12 mouse cellular contexts compared by ENCODE assay signal in the genomic region with DNA sequence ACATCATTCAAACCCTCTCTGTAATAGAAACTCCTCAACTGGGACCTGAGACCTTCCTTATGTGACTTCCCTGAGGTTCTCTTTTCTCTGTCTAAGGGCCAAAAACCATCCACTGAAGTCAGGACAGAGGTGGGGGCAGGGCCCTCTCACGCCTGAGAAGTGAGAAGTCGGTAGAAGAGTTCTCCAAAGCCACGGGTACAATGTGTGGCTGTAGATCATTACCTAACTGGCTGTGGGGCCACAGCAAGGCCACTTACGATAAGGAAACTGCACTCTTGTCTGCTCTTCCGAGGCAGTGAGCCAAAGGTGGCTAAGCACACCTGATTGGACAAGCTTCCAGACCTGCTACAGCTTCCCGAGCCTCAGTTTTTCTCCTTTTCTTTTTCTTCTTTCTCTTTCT. TPM values are rescaled to one million over a fixed set of nuclear protein-coding genes. Genes with fewer than 3 reads are reported as not detected.
A peak's percentile ranks its signal among the peaks of the same experiment; 100 is the strongest.
DNase-seq lines count a peak whose midpoint lies in the region; ATAC-seq and TF ChIP-seq lines count a peak whose summit lies in the region.
"Had no signal": no experiment of that assay in that cellular context is flagged by ENCODE, and none has a peak within 500 bp of the region (broad histone marks: within the 10 kb centered on the region; RNA-seq: fewer than 3 reads in every experiment).

No protein-coding gene starts in this region.

- H3K9me3 ChIP-seq in kidney, embryonic 14.5 days (ENCODE audit: control insufficient read depth, low read length): no peaks in the 10 kb centered on the region
- H3K9me3 ChIP-seq in kidney, embryonic 15.5 days (replicated peaks): no peaks in the 10 kb centered on the region
- no peaks in the 10 kb centered on the region for H3K9me3 ChIP-seq in lung, embryonic 16.5 days (ENCODE audit: control insufficient read depth, low read length)
- H3K9me3 ChIP-seq in midbrain, postnatal 0 days (ENCODE audit: low read length): no peaks in the 10 kb centered on the region

- DNase-seq in liver: peak; percentile 36
- DNase-seq in adrenal gland, adult 8-10 months: no peak
- no peak for DNase-seq in midbrain, postnatal 0 days (ENCODE audit: low spot score)
- no peak for DNase-seq in kidney, adult 9 months
- DNase-seq: cerebellum, adult 18-20 months; heart, postnatal 10 days had no signal

- H3K36me3 ChIP-seq in kidney, embryonic 14.5 days (ENCODE audit: control insufficient read depth, insufficient read depth, low read length): no peaks in the 10 kb centered on the region
- H3K36me3 ChIP-seq in kidney, embryonic 15.5 days: no peaks in the 10 kb centered on the region
- H3K36me3 ChIP-seq in lung, embryonic 16.5 days (ENCODE audit: control insufficient read depth, insufficient read depth, low read length): no peaks in the 10 kb centered on the region
- no peaks in the 10 kb centered on the region for H3K36me3 ChIP-seq in small intestine, adult 2 months (ENCODE audit: control insufficient read depth, insufficient read depth, low read length)
- H3K36me3 ChIP-seq in midbrain, postnatal 0 days (ENCODE audit: insufficient read depth, low read length): no peaks in the 10 kb centered on the region

- H3K9ac ChIP-seq in kidney, embryonic 14.5 days (ENCODE audit: low read depth, low read length): no peak overlapping the region
- H3K9ac ChIP-seq in kidney, embryonic 15.5 days: no peak overlapping the region
- H3K9ac ChIP-seq in lung, embryonic 16.5 days (ENCODE audit: low read length): no peak overlapping the region
- H3K9ac ChIP-seq in midbrain, postnatal 0 days (replicated peaks; ENCODE audit: low read length, poor library complexity, severe bottlenecking): no peak overlapping the region

- WGBS in kidney, embryonic 14.5 days: 52% methylated on average over 6 of the region's 6 CpGs
- 56% methylated on average over 6 of the region's 6 CpGs for WGBS in kidney, embryonic 15.5 days
- 38% methylated on average over 6 of the region's 6 CpGs for WGBS in lung, embryonic 16.5 days
- WGBS in small intestine, adult 2 months: 17% methylated on average over 6 of the region's 6 CpGs
- WGBS in midbrain, postnatal 0 days: 85% methylated on average over 6 of the region's 6 CpGs

- H3K27ac ChIP-seq in kidney, embryonic 14.5 days (ENCODE audit: low read depth, low read length): no peak overlapping the region
- no peak overlapping the region for H3K27ac ChIP-seq in kidney, embryonic 15.5 days
- H3K27ac ChIP-seq in lung, embryonic 16.5 days (ENCODE audit: low read length): peak overlapping the region; percentile 59
- H3K27ac ChIP-seq in small intestine, adult 2 months (ENCODE audit: insufficient read depth, low read depth, low read length): peak overlapping the region; percentile 18; the same call in 1 of the 2 replicates
- H3K27ac ChIP-seq in midbrain, postnatal 0 days (ENCODE audit: low read depth, low read length): no peak overlapping the region
- H3K27ac ChIP-seq: hindbrain, postnatal 0 days had no signal

- no peak overlapping the region for H3K4me3 ChIP-seq in kidney, embryonic 14.5 days (ENCODE audit: low read length)
- H3K4me3 ChIP-seq in kidney, embryonic 15.5 days (replicated peaks): no peak overlapping the region
- no peak overlapping the region for H3K4me3 ChIP-seq in lung, embryonic 16.5 days (ENCODE audit: low read length)
- no peak overlapping the region for H3K4me3 ChIP-seq in small intestine, adult 2 months (ENCODE audit: low read depth, low read length)
- H3K4me3 ChIP-seq in midbrain, postnatal 0 days (ENCODE audit: low read depth, low read length): no peak overlapping the region
- H3K4me3 ChIP-seq: erythroblast, embryonic 14.5 days had no signal

- no peak for TF ChIP-seq CTCF in small intestine, adult 2 months (IDR thresholded peaks at IDR 0.05; ENCODE audit: extremely low read depth, insufficient read length, insufficient replicate concordance, low read depth, low read length)
- TF ChIP-seq CTCF in midbrain, postnatal 0 days (IDR thresholded peaks at IDR 0.05): no peak

- no peaks in the 10 kb centered on the region for H3K4me1 ChIP-seq in kidney, embryonic 14.5 days (ENCODE audit: control insufficient read depth, insufficient read depth, low read length)
- peaks cover 13% of the 10 kb centered on the region; the same call in 1 of the 2 replicates for H3K4me1 ChIP-seq in kidney, embryonic 15.5 days
- H3K4me1 ChIP-seq in lung, embryonic 16.5 days (replicated peaks; ENCODE audit: control insufficient read depth, insufficient read depth, low read length): peaks cover 25% of the 10 kb centered on the region
- peaks cover 16% of the 10 kb centered on the region for H3K4me1 ChIP-seq in small intestine, adult 2 months (ENCODE audit: control insufficient read depth, insufficient read depth, insufficient read length, low read length)
- no peaks in the 10 kb centered on the region for H3K4me1 ChIP-seq in midbrain, postnatal 0 days (ENCODE audit: insufficient read depth, low read length)

- H3K4me2 ChIP-seq in kidney, embryonic 14.5 days (replicated peaks; ENCODE audit: low read depth, low read length): no peak overlapping the region
- H3K4me2 ChIP-seq in kidney, embryonic 15.5 days: no peak overlapping the region
- no peak overlapping the region for H3K4me2 ChIP-seq in lung, embryonic 16.5 days (ENCODE audit: low read depth, low read length)
- no peak overlapping the region for H3K4me2 ChIP-seq in midbrain, postnatal 0 days (ENCODE audit: low read depth, low read length, poor library complexity, severe bottlenecking)

- peak; percentile 52; the same call in 1 of the 2 replicates for ATAC-seq in kidney, embryonic 14.5 days (ENCODE audit: low FRiP score, low TSS enrichment)
- no peak for ATAC-seq in kidney, embryonic 15.5 days (replicated peaks; ENCODE audit: low FRiP score)
- ATAC-seq in lung, embryonic 16.5 days (ENCODE audit: low read depth): peak; percentile 70
- ATAC-seq in midbrain, postnatal 0 days (ENCODE audit: low FRiP score): no peak
- ATAC-seq: hindbrain, postnatal 0 days had no signal

- 0 out of 2 replicates have a peak, but pooled peaks cover 3% of the 10 kb centered on the region for H3K27me3 ChIP-seq in kidney, embryonic 14.5 days (ENCODE audit: control insufficient read depth, insufficient read depth, low read length)
- H3K27me3 ChIP-seq in kidney, embryonic 15.5 days: no peaks in the 10 kb centered on the region
- H3K27me3 ChIP-seq in lung, embryonic 16.5 days (ENCODE audit: control insufficient read depth, insufficient read depth, low read depth, low read length): no peaks in the 10 kb centered on the region
- H3K27me3 ChIP-seq in small intestine, adult 2 months (ENCODE audit: control insufficient read depth, insufficient read depth, low read length): no peaks in the 10 kb centered on the region
- no peaks in the 10 kb centered on the region for H3K27me3 ChIP-seq in midbrain, postnatal 0 days (ENCODE audit: insufficient read depth, low read length)

- no peak for TF ChIP-seq POLR2A in small intestine, adult 2 months (IDR thresholded peaks at IDR 0.05; ENCODE audit: low read depth, low read length)

RNA-seq across cellular contexts. Expression of a gene that starts 16.8 kb away (rescaled TPM):
- 0.72 and 0.84 TPM in 2 replicates for polyA plus RNA-seq in kidney, embryonic 14.5 days (2014; fragmentation: Nextera tagmentation; extraction: Ambion mirVana)
- polyA plus RNA-seq in kidney, embryonic 15.5 days (2015; fragmentation: Nextera tagmentation; extraction: Ambion mirVana): 1.1 and 1.5 TPM in 2 replicates
- 4.5 and 4.8 TPM in 2 replicates for polyA plus RNA-seq in lung, embryonic 16.5 days (2015; fragmentation: Nextera tagmentation; extraction: Ambion mirVana)
- polyA plus RNA-seq in small intestine, adult 2 months (2012; rRNA removed): 4.0 and 67.8 TPM in 2 replicates
- 1 to 10 TPM; 1.4 to 6.4 (median 3.0) TPM for total RNA-seq in adrenal gland, adult 8-10 months (2022)
- 0.44 and 0.85 TPM in 2 replicates for total RNA-seq in midbrain, postnatal 0 days (2014; rRNA removed)
- 0.16 and 0.28 TPM in 2 replicates for polyA plus RNA-seq in midbrain, postnatal 0 days (2015; fragmentation: Nextera tagmentation; extraction: Ambion mirVana)

RNA-seq across cellular contexts. Expression of a gene that starts 55.0 kb away (rescaled TPM):
- polyA plus RNA-seq in kidney, embryonic 14.5 days (2014; fragmentation: Nextera tagmentation; extraction: Ambion mirVana): 3.6 and 4.4 TPM in 2 replicates
- 5.2 TPM in 2 replicates for polyA plus RNA-seq in kidney, embryonic 15.5 days (2015; fragmentation: Nextera tagmentation; extraction: Ambion mirVana)
- 9.1 and 10.1 TPM in 2 replicates for polyA plus RNA-seq in lung, embryonic 16.5 days (2015; fragmentation: Nextera tagmentation; extraction: Ambion mirVana)
- polyA plus RNA-seq in small intestine, adult 2 months (2012; rRNA removed): 19.4 and 27.8 TPM in 2 replicates
- total RNA-seq in adrenal gland, adult 8-10 months (2022): 1 to 10 TPM; 5.4 to 9.5 (median 6.5) TPM
- total RNA-seq in midbrain, postnatal 0 days (2014; rRNA removed): 2.0 and 4.3 TPM in 2 replicates
- 2.7 and 3.3 TPM in 2 replicates for polyA plus RNA-seq in midbrain, postnatal 0 days (2015; fragmentation: Nextera tagmentation; extraction: Ambion mirVana)

Comparison
In these comparisons a context has a peak if more than half of its experiments do, and no peak if none do; other contexts are left out.
1. ATAC-seq: peak in kidney, embryonic 14.5 days (single experiment) and lung, embryonic 16.5 days (single experiment); none in kidney, embryonic 15.5 days (single experiment) and midbrain, postnatal 0 days (single experiment).
2. H3K27ac ChIP-seq: peak in lung, embryonic 16.5 days (single experiment) and small intestine, adult 2 months (single experiment); none in kidney, embryonic 14.5 days (single experiment), kidney, embryonic 15.5 days (single experiment) and midbrain, postnatal 0 days (single experiment).